Mouse (Mus musculus) lung, embryonic 16.5 days (tissue): Measurements from ENCODE around the gene Trp53i13. TPM values are rescaled to one million over a fixed set of nuclear protein-coding genes. Genes with fewer than 3 reads are reported as not detected.

ENCODE experiments used
- ATAC-seq: fragments of 200-750 bp; cut with Nextera tagmentation; 2 replicates; pipeline ENCODE4 v1.8.0; 2017; ENCODE audit warnings: low read depth, mild to moderate bottlenecking, moderate library complexity
- H3K27ac ChIP-seq: fragments of 300-500 bp; sonication (generic); 2 replicates; pipeline ENCODE4 v1.5.1; 2014; ENCODE audit warnings: mild to moderate bottlenecking, control low read depth, low read length
- H3K27me3 ChIP-seq: fragments of 300-500 bp; sonication (generic); 2 replicates; pipeline ENCODE4 v1.6.1; 2014; ENCODE audit warnings: low read depth, low read length, mixed read lengths; ENCODE audit not compliant: control insufficient read depth, insufficient read depth
- H3K36me3 ChIP-seq: fragments of 300-500 bp; sonication (generic); 2 replicates; pipeline ENCODE4 v1.6.1; 2014; ENCODE audit warnings: low read length; ENCODE audit not compliant: control insufficient read depth, insufficient read depth
- H3K4me1 ChIP-seq: fragments of 300-500 bp; sonication (generic); replicated peaks from 2 replicates; pipeline ENCODE4 v1.6.1; 2014; ENCODE audit warnings: low read length, mixed read lengths; ENCODE audit not compliant: control insufficient read depth, insufficient read depth
- H3K4me2 ChIP-seq: fragments of 300-500 bp; sonication (generic); 2 replicates; pipeline ENCODE4 v1.6.1; 2014; ENCODE audit warnings: low read depth, low read length, control low read depth
- H3K4me3 ChIP-seq: fragments of 300-500 bp; sonication (generic); 2 replicates; pipeline ENCODE4 v1.5.1; 2014; ENCODE audit warnings: mild to moderate bottlenecking, low read length, control low read depth
- H3K9ac ChIP-seq: fragments of 300-500 bp; sonication (generic); 2 replicates; pipeline ENCODE4 v1.6.1; 2014; ENCODE audit warnings: low read length, control low read depth
- H3K9me3 ChIP-seq: fragments of 300-500 bp; sonication (generic); 2 replicates; pipeline ENCODE4 v1.6.1; 2016; ENCODE audit warnings: low read length; ENCODE audit not compliant: control insufficient read depth
- WGBS: fragments of 180-500 bp; shearing (Covaris S2); extraction: QIAGEN DNeasy Blood & Tissue Kit; methylation state at CpG from one replicate; pipeline ENCODE4 v1.1.7; 2014; 5-methylcytosine and 5-hydroxymethylcytosine counted together
- polyA plus RNA-seq: library from polyadenylated mRNA; unstranded; fragments of >200 nt; fragmentation: Nextera tagmentation; extraction: Ambion mirVana; gene quantifications from 2 replicates; pipeline ENCODE4 v1.2.1, GENCODE M21; 2015

The Trp53i13 gene
- polyA plus RNA-seq, 1 experiment from 2014 or later, result 31.3 TPM

GRCm38 (mm10) chr11:77462283-77463100 lies 53.3 kb downstream of the Trp53i13 start, which contains the start of gene Coro6:
Gene Coro6, plus strand, starts transcription at chr11:77462411.
- H3K4me1 ChIP-seq, result peaks cover 23% of the 10 kb centered on the region
- H3K27ac ChIP-seq, result no peak within 1 kb of the TSS
- no peaks in the 10 kb centered on the region for H3K36me3 ChIP-seq
- peak within 1 kb of the TSS; percentile 71 for H3K9ac ChIP-seq
- WGBS, result under 1% methylated on average over 71 of the region's 73 CpGs
- peak within 1 kb of the TSS; percentile 66 for H3K4me3 ChIP-seq
- H3K27me3 ChIP-seq, result peaks cover 37% of the 10 kb centered on the region
- H3K9me3 ChIP-seq, result no peaks in the 10 kb centered on the region
- peak within 1 kb of the TSS; percentile 99 for H3K4me2 ChIP-seq
- peak; percentile 83 for ATAC-seq

GRCm38 (mm10) chr11:77461856-77462255 lies 53.9 kb downstream of the Trp53i13 start:
- Histone ChIP-seq H3K9me3 (no peaks in the 10 kb centered on the region), H3K4me1 (peaks cover 18% of the 10 kb centered on the region), H3K4me2 (peak overlapping the region; percentile 99), H3K27ac (no peak overlapping the region), H3K36me3 (no peaks in the 10 kb centered on the region), H3K4me3 (peak overlapping the region; percentile 66), H3K27me3 (peaks cover 31% of the 10 kb centered on the region), H3K9ac (peak overlapping the region; percentile 71)
- whole genome bisulfite sequencing, result 4% methylated on average over 6 of the region's 6 CpGs
- ATAC-seq, result no peak

Other genes with a start within 250 kb of the Trp53i13 start
- gene Coro6, start 53.6 kb downstream of the Trp53i13 start, polyA plus RNA-seq, result 1.3 and 1.5 TPM in 2 replicates
- 2.8 and 3.0 TPM in 2 replicates for gene Ankrd13b, start 26.3 kb downstream of the Trp53i13 start, polyA plus RNA-seq
- 9.1 and 9.2 TPM in 2 replicates for gene Git1, start 22.4 kb downstream of the Trp53i13 start, polyA plus RNA-seq
- gene Abhd15, start 859 bp downstream of the Trp53i13 start, polyA plus RNA-seq, result 3.9 and 4.0 TPM in 2 replicates
- gene Gm10392, start 3.2 kb upstream of the Trp53i13 start, polyA plus RNA-seq, result 0.18 TPM in 1 of 2 replicates, not detected in the other
- gene Taok1, start 91.8 kb upstream of the Trp53i13 start, polyA plus RNA-seq, result 14.8 and 14.9 TPM in 2 replicates
- gene Nufip2, start 170.2 kb upstream of the Trp53i13 start, polyA plus RNA-seq, result 4.3 and 4.7 TPM in 2 replicates
- gene Cryba1, start 209.3 kb upstream of the Trp53i13 start, polyA plus RNA-seq, result not detected in 2 replicates
- 39.0 and 42.1 TPM in 2 replicates for gene Myo18a, start 247.3 kb upstream of the Trp53i13 start, polyA plus RNA-seq